Mouse (Mus musculus) gastrocnemius, postnatal 14 days (tissue): ENCODE results near the gene Ptma. TPM values are rescaled to one million over a fixed set of nuclear protein-coding genes. Genes with fewer than 3 reads are reported as not detected.
A peak's percentile ranks its signal among the peaks of the same experiment; 100 is the strongest.
"Not testable (repeated sequence)": the region's sequence is repeated elsewhere in the genome, so short reads cannot be mapped to it uniquely, and the experiment has no call there.

Experiments used
- DNase-seq: peaks from one replicate; pipeline ENCODE4 v3.0.0; 2021; ENCODE audit warnings: mixed read lengths
- intact Hi-C: fragments of 180-260 bp; cut with DNase I; formaldehyde crosslinking; loops from one replicate; pipeline ENCODE4 v1.15.1; 2025; ENCODE audit warnings: low total_unique reads
- total RNA-seq, 2 experiments: library from RNA; stranded (reverse); gene quantifications; 2 replicates each; pipeline ENCODE4 v1.2.3; 2021

The Ptma gene
- total RNA-seq, 2 experiments from 2014 or later, result 184 to 248 TPM

DNA sequence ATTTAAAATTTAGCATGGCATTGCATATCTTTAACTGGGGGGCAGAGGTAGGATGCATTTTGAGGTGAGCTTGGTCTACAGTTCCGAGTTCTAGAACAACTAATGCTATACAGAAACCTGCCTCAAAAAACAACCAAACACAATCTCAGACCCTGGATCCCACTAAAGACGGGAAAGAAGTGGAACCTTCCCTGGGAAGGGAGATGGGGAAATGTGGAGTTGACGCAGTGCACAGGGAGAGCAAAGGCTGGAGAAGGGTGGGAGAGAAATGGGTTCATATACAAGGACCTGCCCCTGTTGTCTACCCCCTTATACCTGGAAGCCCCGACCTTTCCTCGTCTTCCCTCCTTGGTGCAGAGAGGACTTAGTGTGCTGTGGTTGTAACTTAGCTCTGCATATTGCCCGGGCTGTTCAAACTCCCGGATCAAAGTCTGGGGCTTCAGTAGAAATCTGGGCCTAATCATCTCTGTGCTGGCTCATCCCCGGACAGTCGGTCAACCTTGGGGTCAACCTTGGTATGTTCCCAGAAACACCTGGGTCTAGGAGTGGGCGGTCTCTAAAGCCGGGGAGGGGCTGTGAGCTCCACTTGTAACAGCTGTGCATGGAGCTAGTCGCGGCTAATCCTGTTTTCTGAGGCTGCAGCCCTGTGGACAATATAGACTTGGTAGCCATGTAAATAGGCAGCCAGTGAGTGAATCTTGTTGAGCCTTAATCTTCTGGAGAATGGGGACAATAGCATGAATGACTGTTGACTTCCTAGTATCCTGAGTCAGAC lies 5.2 kb downstream of the Ptma start:
- intact Hi-C loops, result loop anchor here (10.0 kb wide), 1 partner anchor 87 kb away; no protein-coding TSS in a partner anchor
- DNase-seq, result no peak

DNA sequence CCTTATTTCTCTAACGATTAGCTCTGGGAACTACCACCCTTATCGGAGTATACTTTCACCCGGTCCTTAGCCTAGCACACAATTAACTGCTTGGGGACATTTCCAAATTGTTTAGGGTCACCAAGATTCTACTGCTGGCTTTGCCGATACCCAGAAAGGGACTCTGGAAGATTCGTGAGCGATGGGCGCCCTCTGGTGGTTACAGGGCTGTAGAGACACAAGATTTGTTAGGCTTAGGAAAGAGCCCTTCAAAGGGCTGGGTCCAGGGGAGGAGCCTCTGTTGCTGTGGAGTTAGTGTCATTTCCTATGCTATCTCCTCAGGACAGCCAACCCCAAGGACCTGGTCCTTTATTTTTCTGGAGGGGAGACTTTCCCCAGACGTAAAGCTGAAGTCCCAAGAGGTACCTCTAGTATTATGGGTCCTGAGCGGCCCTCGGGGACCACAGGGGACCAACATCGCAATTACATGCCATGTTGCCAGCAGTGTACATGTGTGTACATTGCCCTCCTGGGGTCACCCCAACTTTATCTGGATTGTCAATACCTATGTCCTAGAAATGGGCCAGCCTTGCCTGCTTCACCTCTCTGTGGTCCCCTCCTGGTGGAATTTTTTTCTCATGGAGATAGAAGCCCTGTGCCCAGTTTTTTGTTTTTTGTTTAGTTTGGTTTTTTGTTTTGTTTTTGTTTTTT lies 6.0 kb downstream of the Ptma start:
- DNase-seq, result peak; percentile 93
- intact Hi-C loops, result loop anchor here (10.0 kb wide), 1 partner anchor 88 kb away; no protein-coding TSS in a partner anchor

DNA sequence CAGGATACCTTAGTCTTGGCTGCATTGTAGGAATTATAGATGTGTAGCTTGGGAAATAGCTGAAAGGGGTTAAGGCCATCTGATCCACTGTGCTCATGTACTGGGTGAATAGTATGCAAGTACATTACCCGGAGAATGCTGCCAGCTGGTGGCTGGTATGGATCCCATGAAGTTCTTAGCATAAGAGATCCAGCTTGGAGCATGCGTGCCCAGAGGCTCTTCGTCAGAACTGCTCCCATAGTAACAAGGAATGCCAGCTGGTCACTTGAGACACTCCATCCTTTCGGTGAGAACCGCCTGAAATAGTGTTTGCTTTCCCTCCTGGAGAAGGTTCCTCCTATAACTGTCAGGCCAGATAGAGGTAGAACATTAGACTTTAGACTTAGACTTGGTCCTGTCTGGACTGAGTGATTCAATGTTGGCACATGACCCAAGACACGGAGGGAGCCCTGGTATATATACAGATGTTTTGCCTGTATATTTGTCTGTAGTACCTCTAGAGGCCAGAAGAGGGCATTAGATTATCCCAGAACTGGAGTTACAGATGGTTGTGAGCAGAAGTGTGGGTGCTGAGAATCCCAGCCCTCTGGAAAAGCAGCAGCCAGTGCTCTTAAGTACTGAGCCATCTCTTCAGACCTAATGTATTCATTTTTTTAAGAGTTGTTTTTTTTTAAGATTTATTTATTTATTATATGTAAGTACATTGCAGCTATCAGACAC lies 7.0 kb downstream of the Ptma start:
- intact Hi-C loops, result loop anchor here (10.0 kb wide), 1 partner anchor 89 kb away; no protein-coding TSS in a partner anchor

DNA sequence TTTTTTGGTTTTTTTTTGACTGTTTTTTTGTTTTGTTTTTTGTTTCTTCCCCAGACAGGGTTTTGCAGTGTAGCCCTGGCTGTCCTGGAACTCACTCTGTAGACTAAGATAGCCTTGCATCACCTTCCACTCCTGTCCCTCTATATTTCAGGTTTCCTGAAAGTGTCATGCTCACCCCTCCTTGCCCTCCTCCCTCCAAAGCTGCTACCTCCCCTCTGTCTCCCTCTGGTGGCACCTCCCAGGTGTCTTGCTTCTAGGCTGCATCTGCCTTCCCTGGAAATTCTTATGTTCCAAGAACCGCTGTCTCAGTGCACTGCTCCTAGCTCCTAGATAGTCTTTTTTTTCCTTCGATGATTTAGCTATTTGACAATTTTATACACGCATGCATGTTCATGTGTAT lies 11.9 kb downstream of the Ptma start:
- no peak for DNase-seq
- intact Hi-C loops, result loop anchor here (10.0 kb wide), 1 partner anchor 94 kb away; no protein-coding TSS in a partner anchor

More for the DNA sequence above, 7.0 kb downstream of the Ptma start:
- DNase-seq, result no peak

DNA sequence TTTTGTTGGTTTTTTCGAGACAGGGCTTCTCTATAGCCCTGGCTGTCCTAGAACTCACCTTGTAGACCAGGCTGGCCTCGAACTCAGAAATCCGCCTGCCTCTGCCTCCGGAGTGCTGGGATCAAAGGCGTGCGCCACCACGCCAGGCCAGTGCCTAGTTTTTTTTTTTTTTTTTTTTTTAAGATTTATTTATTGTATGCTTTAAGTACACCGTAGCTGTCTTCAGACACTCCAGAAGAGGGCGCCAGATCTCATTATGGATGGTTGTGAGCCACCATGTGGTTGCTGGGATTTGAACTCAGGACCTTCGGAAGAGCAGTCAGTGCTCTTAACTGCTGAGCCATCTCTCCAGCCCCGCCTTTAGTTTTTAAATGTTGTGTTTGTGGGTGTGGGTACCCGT lies 13.1 kb downstream of the Ptma start:
- intact Hi-C loops, result loop anchor here (10.0 kb wide), 1 partner anchor 95 kb away; no protein-coding TSS in a partner anchor
- not testable (repeated sequence) for DNase-seq

DNA sequence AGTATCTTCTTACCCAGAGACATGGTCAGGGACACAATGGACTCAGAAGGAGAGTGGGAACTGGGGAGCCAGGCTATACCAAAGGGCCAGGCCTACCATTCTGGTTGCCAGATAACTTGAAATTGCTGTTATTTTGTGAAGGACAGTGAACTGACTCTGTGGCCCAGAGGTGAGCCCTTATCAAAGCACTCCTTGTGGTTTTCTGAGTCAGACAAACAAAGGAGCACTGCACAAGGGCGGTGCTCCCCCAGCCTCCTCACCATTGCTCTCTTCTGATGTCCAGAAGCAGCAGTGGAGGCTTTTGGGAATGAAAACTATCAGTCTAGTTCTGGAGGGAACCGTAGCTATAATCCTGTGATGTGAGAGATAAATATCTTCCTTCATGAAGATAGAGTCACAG lies 16.1 kb downstream of the Ptma start:
- intact Hi-C loops, result no loop called here

DNA sequence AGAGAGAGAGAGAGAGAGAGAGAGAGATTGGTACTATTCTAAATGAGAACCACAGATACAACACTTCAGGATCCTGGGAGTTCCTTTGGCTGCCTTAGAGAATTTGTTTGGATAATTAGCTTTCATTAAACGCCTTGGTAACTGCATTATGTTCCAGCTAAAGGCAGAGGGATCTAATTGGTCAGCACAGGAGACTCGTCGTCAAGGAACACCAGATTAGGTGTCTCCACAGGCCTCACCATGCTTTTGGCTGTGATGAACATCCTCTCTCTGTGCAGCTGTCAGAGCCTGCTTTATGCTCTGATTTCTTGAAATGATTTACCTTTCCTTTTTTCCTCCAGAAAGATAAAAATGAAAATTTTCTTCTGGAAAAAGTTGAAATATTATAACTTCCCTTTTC lies 20.3 kb downstream of the Ptma start:
- DNase-seq, result no peak
- intact Hi-C loops, result no loop called here

More for the DNA sequence above, 16.1 kb downstream of the Ptma start:
- no peak for DNase-seq

DNA sequence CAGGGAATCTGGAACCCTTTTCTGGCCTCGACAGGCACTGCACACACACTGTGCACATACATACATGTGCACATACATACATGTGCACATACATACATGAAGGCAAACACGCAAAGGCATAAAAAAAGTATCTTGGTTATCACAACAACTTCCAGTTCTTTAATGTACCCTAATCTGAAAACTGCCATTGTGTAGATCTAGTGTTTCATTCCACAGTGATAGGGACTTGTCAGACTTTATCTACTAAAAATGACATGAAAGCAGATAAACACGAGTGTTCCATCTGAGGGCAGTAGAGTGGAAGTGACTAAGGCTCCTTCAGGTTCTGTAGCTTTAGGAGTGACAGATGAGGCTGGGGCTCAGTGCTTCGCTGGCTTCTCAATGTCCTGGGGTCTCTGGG lies 24.8 kb downstream of the Ptma start:
- intact Hi-C loops, result no loop called here
- DNase-seq, result no peak

DNA sequence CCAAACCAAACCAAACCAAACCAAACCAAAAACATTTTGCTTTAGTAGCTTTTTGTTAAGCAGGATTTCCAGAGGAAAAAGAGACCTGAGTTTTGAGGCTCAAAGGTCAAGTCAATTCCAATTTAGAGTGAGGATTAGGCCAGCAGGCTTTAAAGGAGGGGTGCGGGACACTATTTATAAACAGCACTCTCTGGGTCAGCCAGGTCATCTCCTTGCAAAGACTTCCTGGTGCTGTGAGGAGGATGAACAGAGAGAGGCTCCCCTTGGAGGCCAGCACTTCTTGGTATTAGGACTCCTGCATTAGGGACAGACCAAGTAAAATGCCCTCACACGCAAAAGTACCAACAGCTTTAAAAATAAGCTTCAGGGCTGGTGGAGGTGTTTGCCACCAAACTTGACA lies 25.4 kb downstream of the Ptma start:
- intact Hi-C loops, result no loop called here
- no peak for DNase-seq

DNA sequence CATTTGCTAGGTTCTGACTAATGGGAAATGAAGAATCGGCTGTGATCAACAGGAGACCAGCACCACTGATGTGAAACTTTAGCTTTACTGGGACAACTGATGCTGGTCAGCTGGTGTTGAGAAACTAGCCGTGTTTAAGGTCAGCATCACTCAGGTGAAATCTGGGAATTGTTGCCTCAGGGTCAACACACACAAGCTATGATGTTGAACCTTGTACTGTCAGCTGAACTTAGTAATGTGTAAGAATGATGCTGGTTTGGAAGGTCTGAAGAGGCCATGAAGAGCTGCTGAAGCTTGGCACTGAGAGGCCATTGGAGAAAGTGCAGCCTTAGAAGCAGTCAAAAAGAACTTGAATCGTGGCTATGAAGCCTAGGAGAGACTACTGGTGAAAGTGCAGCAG lies 29.1 kb downstream of the Ptma start:
- intact Hi-C loops, result no loop called here
- DNase-seq, result no peak

DNA sequence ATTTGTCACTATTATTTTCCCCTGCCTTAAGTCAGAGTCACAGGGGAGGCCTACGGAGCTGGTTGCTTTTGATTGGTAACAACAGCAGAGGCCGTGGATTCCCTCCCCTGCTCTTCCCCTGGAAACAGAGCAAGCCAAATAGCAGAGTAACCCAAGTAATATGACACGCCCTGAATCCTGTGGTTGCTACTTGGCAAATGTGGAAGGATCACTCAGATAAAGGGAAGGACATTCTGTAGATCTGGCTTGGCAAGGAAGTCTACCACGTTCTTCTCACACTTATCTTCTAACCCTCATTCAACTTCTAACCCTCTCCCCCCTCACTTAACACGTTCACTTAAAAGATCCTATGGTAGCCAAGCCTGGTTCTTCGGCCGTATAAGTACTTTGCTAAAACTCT lies 31.3 kb downstream of the Ptma start:
- intact Hi-C loops, result no loop called here
- no peak for DNase-seq

DNA sequence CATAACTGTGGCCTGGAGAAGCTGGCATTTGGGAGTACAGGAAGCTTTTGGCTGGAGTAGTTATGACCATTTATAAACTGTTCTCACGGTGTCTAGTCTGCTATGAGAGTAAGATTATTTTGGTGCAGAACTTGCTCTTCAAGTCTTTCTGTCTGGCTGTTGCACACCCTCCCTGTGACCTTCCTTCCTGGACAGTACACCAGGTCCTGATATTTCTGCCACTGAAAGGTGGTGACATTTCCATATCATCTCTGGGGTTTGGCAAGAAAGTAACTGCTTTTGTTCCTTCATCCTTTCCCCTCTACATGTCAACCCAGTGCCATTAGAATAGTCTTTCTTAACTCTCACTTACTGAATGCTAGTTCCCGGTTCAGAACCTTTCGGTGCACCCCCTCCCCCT lies 32.7 kb downstream of the Ptma start:
- no peak for DNase-seq
- intact Hi-C loops, result no loop called here

DNA sequence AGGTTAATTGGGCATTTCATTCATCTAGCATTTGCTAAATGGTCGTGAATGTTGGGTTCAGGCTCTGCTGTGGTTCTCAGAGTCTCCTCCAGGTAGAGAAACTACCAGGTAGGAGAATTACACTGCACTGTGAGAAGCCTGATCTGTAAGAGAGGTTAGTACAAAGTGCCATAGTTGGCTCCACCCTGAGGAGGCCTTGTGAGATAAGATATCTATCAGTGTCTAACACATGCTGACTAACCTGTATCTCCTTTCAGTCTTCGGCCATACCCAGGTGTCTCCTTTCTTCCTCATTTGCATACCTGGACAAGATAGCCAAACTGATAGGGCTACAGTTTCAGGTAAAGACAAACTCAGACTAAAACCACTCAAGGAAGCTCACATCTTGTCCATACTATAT lies 36.1 kb downstream of the Ptma start:
- no peak for DNase-seq
- intact Hi-C loops, result no loop called here

DNA sequence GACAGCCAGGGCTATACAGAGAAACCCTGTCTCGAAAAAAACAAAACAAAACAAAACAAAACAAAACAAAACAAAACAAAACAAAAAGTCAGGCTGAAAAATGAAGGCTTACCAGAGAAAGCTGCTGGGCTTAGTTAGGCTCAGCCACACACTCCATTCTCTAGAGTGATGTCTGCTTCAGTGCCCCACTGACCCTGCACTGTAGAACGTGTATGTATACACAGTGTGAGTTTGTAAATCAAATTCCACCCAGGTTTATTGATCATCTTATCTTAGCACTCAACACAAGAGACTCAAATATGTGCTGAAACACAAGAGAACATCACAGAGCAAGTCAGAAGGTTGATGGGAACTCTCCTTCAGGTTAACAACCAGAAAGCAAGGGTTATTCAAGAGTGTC lies 41.9 kb downstream of the Ptma start:
- intact Hi-C loops, result no loop called here
- DNase-seq, result no peak

DNA sequence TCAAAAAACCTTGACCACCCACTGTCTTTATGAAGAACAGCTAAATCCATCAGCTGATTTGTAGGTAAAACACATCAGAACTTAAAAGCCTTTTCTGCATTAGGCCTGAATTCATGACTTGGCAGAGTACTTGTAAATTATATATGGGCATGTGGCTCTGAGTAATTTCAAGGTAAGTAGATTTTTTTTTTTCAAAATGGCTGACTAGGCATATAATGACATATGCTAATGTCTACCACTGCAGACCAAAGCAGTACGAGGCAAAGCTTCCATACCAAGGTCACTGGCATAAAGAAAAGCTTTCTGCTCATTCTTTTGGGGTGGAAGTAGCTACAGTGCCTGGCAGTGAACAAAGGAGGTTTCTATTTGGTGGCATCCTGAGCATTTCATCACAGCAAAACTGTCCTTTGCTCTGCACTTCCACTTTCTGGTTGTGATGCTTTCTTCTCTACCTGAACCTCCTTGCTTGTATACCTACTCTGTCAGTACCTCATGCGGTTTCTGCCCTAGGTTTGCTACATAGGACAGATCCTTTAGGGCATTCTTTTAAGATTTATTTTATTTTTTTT lies 42.9 kb downstream of the Ptma start:
- DNase-seq, result no peak
- intact Hi-C loops, result no loop called here

DNA sequence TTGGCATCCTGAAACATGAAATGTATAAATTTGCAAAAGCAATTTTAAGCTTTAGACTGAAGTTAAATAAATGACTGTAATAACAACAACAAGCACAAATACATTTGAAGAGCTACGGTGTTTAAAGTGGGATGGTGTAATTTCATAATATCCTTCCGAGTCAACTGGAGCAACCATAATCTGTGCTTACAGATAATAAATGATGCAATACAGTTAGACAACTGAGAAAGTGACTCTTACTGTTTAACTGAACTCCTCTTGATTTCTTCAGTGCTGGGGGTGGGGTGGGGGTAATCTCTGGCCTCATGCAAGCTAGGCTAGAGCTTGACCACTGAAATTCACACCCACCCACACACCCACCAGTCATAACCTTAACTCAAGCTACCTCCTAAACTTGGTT lies 44.9 kb downstream of the Ptma start:
- intact Hi-C loops, result no loop called here
- no peak for DNase-seq

DNA sequence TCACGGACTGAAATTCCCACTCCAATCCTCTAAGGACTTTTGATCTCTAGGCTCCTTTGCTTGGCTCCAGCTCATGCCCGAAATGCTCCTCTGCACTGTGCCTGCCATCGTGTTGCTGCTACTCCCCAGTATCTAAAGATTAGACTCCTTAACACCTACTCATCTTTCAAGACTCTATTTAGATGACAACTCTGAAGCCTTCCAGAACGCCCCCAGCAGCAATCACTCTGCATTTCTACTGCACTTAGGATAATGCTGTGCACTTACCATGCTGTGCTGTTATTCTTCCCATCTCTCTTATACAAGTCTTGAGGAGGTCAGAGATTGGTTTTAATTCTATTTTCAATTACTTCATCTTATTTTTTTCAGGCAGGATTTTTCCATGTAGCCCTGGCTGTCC lies 45.4 kb downstream of the Ptma start:
- no peak for DNase-seq
- intact Hi-C loops, result no loop called here
